In genomic region chr5:121795800-121796199, GRCm38 (mm10) we compare ENCODE assay signal across 11 mouse cellular contexts. TPM values are rescaled to one million over a fixed set of nuclear protein-coding genes. Genes with fewer than 3 reads are reported as not detected.
A peak's percentile ranks its signal among the peaks of the same experiment; 100 is the strongest.
DNase-seq lines count a peak whose midpoint lies in the region; ATAC-seq and TF ChIP-seq lines count a peak whose summit lies in the region.
"Had no signal": no experiment of that assay in that cellular context is flagged by ENCODE, and none has a peak within 500 bp of the region (broad histone marks: within the 10 kb centered on the region; RNA-seq: fewer than 3 reads in every experiment).

No protein-coding gene starts in this region.

- no peaks in the 10 kb centered on the region for H3K27me3 ChIP-seq in forebrain, postnatal 0 days (ENCODE audit: insufficient read depth, low read length)
- no peaks in the 10 kb centered on the region for H3K27me3 ChIP-seq in forebrain, embryonic 13.5 days
- no peaks in the 10 kb centered on the region for H3K27me3 ChIP-seq in lung, embryonic 14.5 days (ENCODE audit: insufficient read depth, low read length)
- H3K27me3 ChIP-seq: intestine, embryonic 15.5 days had no signal

- H3K4me1 ChIP-seq in forebrain, postnatal 0 days (ENCODE audit: insufficient read depth), result no peaks in the 10 kb centered on the region
- no peaks in the 10 kb centered on the region for H3K4me1 ChIP-seq in forebrain, embryonic 13.5 days
- H3K4me1 ChIP-seq in lung, embryonic 14.5 days (ENCODE audit: insufficient read depth), result no peaks in the 10 kb centered on the region
- no peaks in the 10 kb centered on the region for H3K4me1 ChIP-seq in lung, adult 2 months (ENCODE audit: control insufficient read depth, insufficient read depth, low read length)
- H3K4me1 ChIP-seq: embryonic facial prominence, embryonic 10.5 days; intestine, embryonic 15.5 days had no signal

- TF ChIP-seq CTCF in forebrain, postnatal 0 days (IDR thresholded peaks at IDR 0.05; ENCODE audit: low read depth), result peak; percentile 31; the same call in 1 of the 2 replicates
- TF ChIP-seq CTCF in lung, embryonic 14.5 days (IDR thresholded peaks at IDR 0.05; ENCODE audit: low read depth), result 0 out of 2 replicates have a peak, but pooled peaks have one; percentile 14
- no peak for TF ChIP-seq CTCF in lung, adult 2 months (IDR thresholded peaks at IDR 0.05; ENCODE audit: insufficient read depth, low read length)

- H3K9ac ChIP-seq in forebrain, postnatal 0 days, result no peak overlapping the region
- H3K9ac ChIP-seq in forebrain, embryonic 13.5 days, result no peak overlapping the region
- H3K9ac ChIP-seq in lung, embryonic 14.5 days, result no peak overlapping the region
- H3K9ac ChIP-seq: intestine, embryonic 15.5 days had no signal

- peaks cover 58% of the 10 kb centered on the region for H3K36me3 ChIP-seq in forebrain, postnatal 0 days (ENCODE audit: insufficient read depth)
- H3K36me3 ChIP-seq in forebrain, embryonic 13.5 days (ENCODE audit: poor library complexity, severe bottlenecking), result peaks cover 71% of the 10 kb centered on the region
- H3K36me3 ChIP-seq in lung, embryonic 14.5 days (ENCODE audit: insufficient read depth), result peaks cover 73% of the 10 kb centered on the region

- ATAC-seq in forebrain, postnatal 0 days, result no peak
- ATAC-seq in forebrain, embryonic 13.5 days, result no peak
- ATAC-seq in lung, embryonic 14.5 days (ENCODE audit: insufficient read depth), result no peak
- peak; percentile 58 for ATAC-seq in CD4-positive, CD25-positive, alpha-beta regulatory T cell, adult 4 months
- ATAC-seq in megakaryocyte-erythroid progenitor cell, adult 5-6 weeks (replicated peaks; ENCODE audit: low FRiP score, low TSS enrichment, poor library complexity, severe bottlenecking), result peak; percentile 30; the same call in 1 of the 2 replicates
- ATAC-seq: intestine, embryonic 15.5 days had no signal

- no peak overlapping the region for H3K4me2 ChIP-seq in forebrain, postnatal 0 days (ENCODE audit: low read depth)
- no peak overlapping the region for H3K4me2 ChIP-seq in forebrain, embryonic 13.5 days
- no peak overlapping the region for H3K4me2 ChIP-seq in lung, embryonic 14.5 days
- H3K4me2 ChIP-seq: intestine, embryonic 15.5 days had no signal

- H3K4me3 ChIP-seq in forebrain, postnatal 0 days (ENCODE audit: low read depth, low read length), result no peak overlapping the region
- no peak overlapping the region for H3K4me3 ChIP-seq in forebrain, embryonic 13.5 days
- H3K4me3 ChIP-seq in lung, embryonic 14.5 days (ENCODE audit: low read depth, low read length), result no peak overlapping the region
- no peak overlapping the region for H3K4me3 ChIP-seq in lung, adult 2 months (replicated peaks; ENCODE audit: extremely low read depth, low read depth, low read length)
- H3K4me3 ChIP-seq: embryonic facial prominence, embryonic 10.5 days; intestine, embryonic 15.5 days had no signal

- DNase-seq in forebrain, postnatal 0 days, result no peak
- DNase-seq in lung, embryonic 14.5 days, result peak; percentile 14
- no peak for DNase-seq in lung, adult 2 months
- no peak for DNase-seq in right cerebral cortex, postnatal 36 days (ENCODE audit: low spot score in 2 of 2)
- no peak for DNase-seq in neural tube, embryonic 10.5 days (ENCODE audit: extremely low spot score, low spot score)
- DNase-seq: adrenal gland, postnatal 10 days had no signal

- H3K9me3 ChIP-seq in forebrain, postnatal 0 days (ENCODE audit: low read length), result no peaks in the 10 kb centered on the region
- no peaks in the 10 kb centered on the region for H3K9me3 ChIP-seq in forebrain, embryonic 13.5 days (replicated peaks)
- H3K9me3 ChIP-seq in lung, embryonic 14.5 days (ENCODE audit: low read depth, low read length), result no peaks in the 10 kb centered on the region
- H3K9me3 ChIP-seq: embryonic facial prominence, embryonic 10.5 days; intestine, embryonic 15.5 days had no signal

- WGBS in forebrain, postnatal 0 days, result 79% methylated on average over 3 of the region's 3 CpGs
- 84% methylated on average over 3 of the region's 3 CpGs for WGBS in forebrain, embryonic 13.5 days
- 70% methylated on average over 3 of the region's 3 CpGs for WGBS in lung, embryonic 14.5 days
- 84% methylated on average over 3 of the region's 3 CpGs for WGBS in lung, adult 2 months

- TF ChIP-seq POLR2A in lung, adult 2 months (IDR thresholded peaks at IDR 0.05; ENCODE audit: borderline replicate concordance, extremely low read depth, low read depth, low read length), result no peak

- H3K27ac ChIP-seq in forebrain, postnatal 0 days (ENCODE audit: low read depth, low read length), result no peak overlapping the region
- no peak overlapping the region for H3K27ac ChIP-seq in forebrain, embryonic 13.5 days
- H3K27ac ChIP-seq in lung, embryonic 14.5 days (ENCODE audit: low read depth), result no peak overlapping the region
- H3K27ac ChIP-seq: embryonic facial prominence, embryonic 10.5 days; intestine, embryonic 15.5 days had no signal

RNA-seq across cellular contexts. Expression of gene Sh2b3, which starts 41.6 kb away (rescaled TPM):
- total RNA-seq in forebrain, postnatal 0 days (2014; rRNA removed), result 11.7 and 14.1 TPM in 2 replicates
- polyA plus RNA-seq in forebrain, postnatal 0 days (2015; fragmentation: Nextera tagmentation; extraction: Ambion mirVana), result 4.6 and 6.2 TPM in 2 replicates
- 4.7 and 4.8 TPM in 2 replicates for polyA plus RNA-seq in forebrain, embryonic 13.5 days (2015; fragmentation: Nextera tagmentation; extraction: Ambion mirVana)
- polyA plus RNA-seq in lung, embryonic 14.5 days (2014; fragmentation: Nextera tagmentation; extraction: Ambion mirVana), result 24.2 and 26.4 TPM in 2 replicates
- polyA plus RNA-seq in lung, adult 2 months (2012; rRNA removed), result 58.8 and 106 TPM in 2 replicates
- 10 to 100 TPM; 10.2 to 12.1 TPM for polyA plus RNA-seq in CD4-positive, CD25-positive, alpha-beta regulatory T cell, adult 4 months (2017; shearing (Covaris generic))
- total RNA-seq in megakaryocyte-erythroid progenitor cell, adult 5-6 weeks (2014; fragmentation: Nextera tagmentation), result 11.2 and 13.3 TPM in 2 replicates
- 5.1 and 5.3 TPM in 2 replicates for total RNA-seq in megakaryocyte-erythroid progenitor cell, adult 5-6 weeks (2017)

RNA-seq across cellular contexts. Expression of gene Pheta1, which starts 53.0 kb away (rescaled TPM):
- 49.7 and 51.5 TPM in 2 replicates for total RNA-seq in forebrain, postnatal 0 days (2014; rRNA removed)
- polyA plus RNA-seq in forebrain, postnatal 0 days (2015; fragmentation: Nextera tagmentation; extraction: Ambion mirVana), result 36.3 and 38.7 TPM in 2 replicates
- 46.8 and 50.7 TPM in 2 replicates for polyA plus RNA-seq in forebrain, embryonic 13.5 days (2015; fragmentation: Nextera tagmentation; extraction: Ambion mirVana)
- 22.2 TPM in 2 replicates for polyA plus RNA-seq in lung, embryonic 14.5 days (2014; fragmentation: Nextera tagmentation; extraction: Ambion mirVana)
- polyA plus RNA-seq in lung, adult 2 months (2012; rRNA removed), result 20.4 and 25.3 TPM in 2 replicates
- under 1 TPM; 0.47 to 0.86 TPM for polyA plus RNA-seq in CD4-positive, CD25-positive, alpha-beta regulatory T cell, adult 4 months (2017; shearing (Covaris generic))
- 2.9 and 4.2 TPM in 2 replicates for total RNA-seq in megakaryocyte-erythroid progenitor cell, adult 5-6 weeks (2014; fragmentation: Nextera tagmentation)
- 0.42 and 2.6 TPM in 2 replicates for total RNA-seq in megakaryocyte-erythroid progenitor cell, adult 5-6 weeks (2017)

Comparison
In these comparisons a context has a peak if more than half of its experiments do, and no peak if none do; other contexts are left out.
1. ATAC-seq: peak in CD4-positive, CD25-positive, alpha-beta regulatory T cell, adult 4 months (single experiment) and megakaryocyte-erythroid progenitor cell, adult 5-6 weeks (single experiment); none in forebrain, postnatal 0 days (single experiment), forebrain, embryonic 13.5 days (single experiment) and lung, embryonic 14.5 days (single experiment).
2. RNA of gene Pheta1, which starts 53.0 kb away (polyA plus RNA-seq): 46.8 to 50.7 TPM in forebrain, embryonic 13.5 days, 36.3 to 38.7 TPM in forebrain, postnatal 0 days, 22.2 TPM in lung, embryonic 14.5 days and 20.4 to 25.3 TPM in lung, adult 2 months; 0.47 to 0.86 TPM in CD4-positive, CD25-positive, alpha-beta regulatory T cell, adult 4 months; every median in the first group is over 10 times any median in the second.